Mouse (Mus musculus) small intestine, adult 2 months (tissue): Measurements from ENCODE around the gene Gpr176.

Source experiments
- CTCF ChIP-seq: fragments of 200-500 bp; IDR thresholded peaks from 2 replicates; pipeline ENCODE4 v1.5.1; 2012; ENCODE audit warnings: low read depth, mild to moderate bottlenecking, control low read depth, inconsistent platforms, low read length, moderate library complexity, mixed read lengths; ENCODE audit not compliant: insufficient replicate concordance, insufficient read length; ENCODE audit errors: extremely low read depth
- POLR2A ChIP-seq: fragments of 200-500 bp; IDR thresholded peaks from 2 replicates; pipeline ENCODE4 v1.6.1; 2012; ENCODE audit warnings: low read depth, mild to moderate bottlenecking, control low read depth, inconsistent platforms, low read length, moderate library complexity

- TF ChIP-seq CTCF (no peak), POLR2A (no peak)
Observed at GRCm38 (mm10) chr2:118305827-118306521, 67.2 kb downstream of the Gpr176 start.
